Comparison of ENCODE assay signal across 9 mouse cellular contexts in the genomic region with DNA sequence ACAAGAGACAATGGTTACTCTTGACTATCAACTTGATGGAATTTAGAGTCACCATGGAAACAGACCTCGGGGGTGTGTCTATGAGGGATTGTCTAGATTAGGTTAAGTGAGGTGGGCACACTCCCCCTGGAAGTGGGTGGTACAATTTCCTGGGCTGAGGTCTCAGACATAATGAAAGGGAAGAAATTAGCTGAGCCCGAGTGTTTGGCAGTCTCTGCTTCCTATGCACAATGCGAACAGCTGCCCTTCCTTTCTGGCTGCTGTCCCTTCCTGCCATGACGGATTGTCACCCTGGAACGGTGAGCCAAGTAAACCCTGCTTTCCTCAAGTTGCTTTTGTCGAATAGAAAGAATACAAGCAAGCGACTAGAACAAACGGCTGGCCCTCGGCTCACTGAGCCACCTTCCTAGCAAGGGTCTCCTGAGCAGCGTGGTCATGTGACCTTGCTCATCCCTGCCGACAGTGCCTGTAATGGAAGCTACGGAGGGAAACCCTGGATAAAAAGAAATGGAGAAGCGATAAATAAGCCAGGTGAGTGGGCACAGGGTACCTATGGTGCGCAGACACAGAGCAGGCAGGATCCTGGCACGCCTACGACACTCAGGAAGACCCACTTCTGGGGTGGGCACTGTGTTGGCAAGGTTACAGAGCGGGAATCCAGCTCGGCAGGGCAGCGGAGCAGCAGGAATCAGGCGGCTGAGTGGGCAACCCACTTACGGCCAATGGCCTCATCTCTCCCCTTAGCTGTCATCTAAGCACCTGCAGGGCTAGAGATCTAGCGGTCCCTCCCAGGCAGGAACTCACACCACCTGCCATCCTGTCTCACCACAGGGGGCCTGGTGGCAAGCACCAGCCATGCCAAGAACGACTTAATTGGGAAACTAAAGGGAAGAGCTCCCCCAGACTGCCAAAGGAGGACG.
DNase-seq lines count a peak whose midpoint lies in the region; ATAC-seq lines count a peak whose summit lies in the region.
"Had no signal": no experiment of that assay in that cellular context is flagged by ENCODE, and none has a peak within 500 bp of the region (broad histone marks: within the 10 kb centered on the region; RNA-seq: fewer than 3 reads in every experiment).

No protein-coding gene starts in this region.

- no peaks in the 10 kb centered on the region for H3K36me3 ChIP-seq in heart, embryonic 12.5 days

- no peak overlapping the region for H3K4me3 ChIP-seq in heart, embryonic 12.5 days

- no peak overlapping the region for H3K27ac ChIP-seq in heart, embryonic 12.5 days (ENCODE audit: poor library complexity, severe bottlenecking)
- H3K27ac ChIP-seq: liver, embryonic 14.5 days had no signal

- DNase-seq in thymus, postnatal 14 days, result peak; percentile 33
- DNase-seq in thymus, postnatal 0 days (ENCODE audit: low spot score), result no peak
- DNase-seq in embryo, embryonic 10.5 days (ENCODE audit: low spot score), result peak; percentile 65
- peak; percentile 55 for DNase-seq in kidney, adult 9 months
- peak; percentile 22 for DNase-seq in lung, postnatal 14 days
- peak; percentile 33 for DNase-seq in right cerebral cortex, postnatal 4 days
- no peak for DNase-seq in testis, postnatal 10 days (ENCODE audit: low spot score)

- H3K9ac ChIP-seq in heart, embryonic 12.5 days, result no peak overlapping the region
- H3K9ac ChIP-seq: liver, embryonic 14.5 days had no signal

- no peaks in the 10 kb centered on the region for H3K4me1 ChIP-seq in heart, embryonic 12.5 days (replicated peaks)

- ATAC-seq in heart, embryonic 12.5 days (ENCODE audit: insufficient number of reproducible peaks, low FRiP score), result no peak

- no peak overlapping the region for H3K4me2 ChIP-seq in heart, embryonic 12.5 days

- 64% methylated on average over 24 of the region's 24 CpGs for WGBS in heart, embryonic 12.5 days

- no peaks in the 10 kb centered on the region for H3K27me3 ChIP-seq in heart, embryonic 12.5 days (replicated peaks)

- H3K9me3 ChIP-seq in heart, embryonic 12.5 days (replicated peaks), result no peaks in the 10 kb centered on the region; the same call in 1 of the 2 replicates

Comparison
In these comparisons a context has a peak if more than half of its experiments do, and no peak if none do; other contexts are left out.
1. DNase-seq: peak in thymus, postnatal 14 days (single experiment), embryo, embryonic 10.5 days (single experiment), kidney, adult 9 months (single experiment), lung, postnatal 14 days (single experiment) and right cerebral cortex, postnatal 4 days (single experiment); none in thymus, postnatal 0 days (single experiment) and testis, postnatal 10 days (single experiment).